Mouse (Mus musculus) adrenal gland (tissue): ENCODE data around the gene Prr29.
"Not testable (repeated sequence)": the region's sequence is repeated elsewhere in the genome, so short reads cannot be mapped to it uniquely, and the experiment has no call there.

Experiments used
- intact Hi-C: fragments of 180-260 bp; cut with DNase I; formaldehyde crosslinking; loops from one replicate; pipeline ENCODE4 v1.15.1; 2025
- long read RNA-seq, 2 experiments: library from polyadenylated mRNA; unstranded; transcript quantifications; one replicate each; pipeline ENCODE4 v2.0.0; 2020; ENCODE audit warnings: borderline replicate concordance in 1 of 2; ENCODE audit not compliant: insufficient replicate concordance in 1 of 2

The Prr29 gene
- long read RNA-seq, experiment 1: 0 reads
- long read RNA-seq, experiment 2: 0 reads

- intact Hi-C loops: no loop called here
These were observed at the start of gene Prr29 for GRCm38 (mm10) chr11:106365366-106365765. Prr29 (plus strand) TSS chr11:106365472.

- intact Hi-C loops: no loop called here
These were observed 48.9 kb upstream of the Prr29 start for GRCm38 (mm10) chr11:106316416-106316815.

DNA sequence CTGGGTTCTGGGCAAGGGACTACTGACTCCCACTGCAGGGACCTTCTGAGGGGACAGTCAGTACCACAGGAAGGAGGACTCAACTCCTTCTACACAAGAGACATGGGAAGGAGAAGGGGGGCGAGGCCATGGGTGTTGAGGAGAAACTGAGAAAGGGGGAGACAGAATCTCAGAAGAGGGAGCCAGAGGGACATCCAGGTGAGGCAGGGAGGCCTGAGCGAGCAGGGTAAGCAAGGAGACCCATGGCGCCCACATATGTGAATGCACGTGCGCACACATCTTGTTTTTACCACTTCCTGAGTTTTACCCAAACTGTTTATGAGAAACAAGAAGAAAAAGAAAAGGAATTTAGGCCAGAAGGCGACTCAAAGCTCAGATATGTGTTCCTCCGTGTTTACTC, 47.5 kb upstream of the Prr29 start:
- intact Hi-C loops: no loop called here

GRCm38 (mm10) chr11:106318406-106319366, 46.6 kb upstream of the Prr29 start:
- intact Hi-C loops: no loop called here

DNA sequence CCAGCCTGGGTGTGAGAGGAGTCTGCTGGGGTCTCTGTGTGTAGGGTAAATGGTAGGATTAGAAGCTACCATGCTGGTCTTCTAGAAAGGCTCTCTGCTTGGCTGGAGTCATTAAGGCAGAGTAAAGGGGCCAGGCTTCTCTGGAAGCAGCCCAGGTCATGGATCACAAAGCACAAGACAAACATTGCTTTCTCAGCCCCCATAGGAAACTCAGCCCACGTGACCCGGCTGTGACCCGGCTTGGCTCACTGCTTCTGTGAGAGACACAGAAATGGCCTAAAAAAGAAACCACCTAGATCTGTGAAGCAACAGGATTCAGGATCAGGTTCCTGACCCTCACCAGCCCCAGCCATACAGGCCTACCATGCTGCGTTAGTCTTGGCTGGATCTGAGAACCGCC, 40.4 kb upstream of the Prr29 start:
- intact Hi-C loops: loop anchor here (5.0 kb wide), 1 partner anchor 37 kb away; no protein-coding TSS in a partner anchor

- intact Hi-C loops: loop anchor here (5.0 kb wide), 1 partner anchor 37 kb away; no protein-coding TSS in a partner anchor
These were observed 39.6 kb upstream of the Prr29 start for GRCm38 (mm10) chr11:106325566-106326206.

DNA sequence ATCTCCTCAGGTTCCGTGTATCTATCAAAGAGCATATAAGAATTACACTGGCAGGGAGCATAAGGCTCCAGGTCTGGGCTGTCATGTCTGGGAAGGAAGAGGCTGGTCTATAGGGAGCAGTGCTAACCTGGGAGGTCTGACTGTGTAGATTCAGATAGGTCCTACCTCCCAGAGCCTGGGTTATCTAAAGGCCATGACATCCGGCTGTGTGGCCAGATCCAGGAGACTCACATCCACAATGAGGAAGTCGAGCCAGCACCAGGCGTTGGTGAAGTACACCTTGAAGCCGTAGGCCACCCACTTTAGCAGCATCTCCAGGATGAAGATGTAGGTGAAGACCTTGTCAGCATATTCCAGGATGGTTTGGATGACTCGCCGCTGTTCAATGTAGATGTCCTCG, 38.8 kb upstream of the Prr29 start:
- intact Hi-C loops: loop anchor here (5.0 kb wide), 1 partner anchor 36 kb away; no protein-coding TSS in a partner anchor

DNA sequence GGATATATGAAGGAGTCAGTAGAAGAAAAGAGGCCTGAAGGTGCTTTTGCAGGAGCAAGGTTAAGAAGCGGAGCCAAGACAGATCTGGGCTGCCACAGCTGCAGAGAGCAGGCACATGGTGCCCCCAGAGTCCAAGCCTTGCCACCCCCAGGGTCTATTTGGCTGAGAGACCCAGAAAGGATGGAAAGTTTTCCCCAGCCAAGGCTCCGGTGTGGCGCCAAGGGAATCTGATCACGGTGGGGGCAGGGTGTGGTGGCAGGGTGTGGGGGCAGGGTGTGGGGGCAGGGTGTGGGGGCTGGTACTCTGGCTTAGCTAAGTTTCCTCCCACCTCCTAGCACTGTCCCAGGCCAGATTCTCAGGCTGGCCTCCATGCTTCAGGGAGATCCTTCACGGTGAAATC, 36.8 kb upstream of the Prr29 start:
- intact Hi-C loops: loop anchor here (5.0 kb wide), 1 partner anchor 34 kb away; no protein-coding TSS in a partner anchor

- intact Hi-C loops: loop anchor here (5.0 kb wide), 1 partner anchor 33 kb away; no protein-coding TSS in a partner anchor
These were observed 36.1 kb upstream of the Prr29 start for GRCm38 (mm10) chr11:106329128-106329527.

GRCm38 (mm10) chr11:106329682-106330081, 35.6 kb upstream of the Prr29 start:
- intact Hi-C loops: loop anchor here (5.0 kb wide), 1 partner anchor 33 kb away; no protein-coding TSS in a partner anchor

DNA sequence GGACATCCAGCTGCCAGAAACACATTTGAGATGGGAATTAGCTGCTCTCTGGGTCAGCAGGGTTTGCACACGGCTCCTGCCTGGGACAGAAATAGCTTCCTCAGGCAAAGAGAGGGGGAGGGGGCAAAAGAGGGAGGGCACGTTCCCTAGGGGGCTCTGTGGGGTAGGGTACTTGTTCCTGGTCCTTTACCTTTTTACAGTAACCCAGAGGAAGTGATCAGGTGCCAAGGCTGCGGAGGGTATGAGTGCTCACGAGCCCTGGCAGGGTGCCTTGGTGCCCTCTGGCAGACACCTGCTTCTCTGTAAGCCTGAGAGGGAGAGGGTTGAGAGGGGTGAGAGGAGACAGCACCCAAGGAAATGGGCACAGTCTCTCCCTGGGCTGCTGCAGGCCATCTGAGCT, 32.8 kb upstream of the Prr29 start:
- intact Hi-C loops: no loop called here

- intact Hi-C loops: no loop called here
These were observed 31.2 kb upstream of the Prr29 start for GRCm38 (mm10) chr11:106334066-106334465.

DNA sequence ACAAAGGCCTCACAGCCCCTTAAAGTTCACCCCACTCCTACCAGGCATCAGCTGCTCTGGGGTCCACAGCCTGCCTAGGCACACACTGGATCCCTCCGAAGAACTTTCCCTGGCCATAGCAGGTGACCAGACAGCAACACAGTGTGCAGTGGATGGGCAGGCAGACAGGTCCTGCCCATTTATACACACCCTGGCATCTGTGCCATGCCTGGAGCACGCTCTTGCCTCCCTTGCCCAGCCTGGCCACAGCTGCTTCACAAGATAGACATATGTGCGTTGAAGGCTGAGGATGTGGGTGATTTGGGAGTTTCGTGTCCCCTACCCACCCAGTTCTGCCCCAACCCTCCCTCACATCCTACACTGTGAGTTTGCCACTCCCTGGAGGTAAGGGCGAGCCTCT, 27.2 kb upstream of the Prr29 start:
- intact Hi-C loops: no loop called here

- intact Hi-C loops: no loop called here
These were observed 26.4 kb upstream of the Prr29 start for GRCm38 (mm10) chr11:106338870-106339269.

GRCm38 (mm10) chr11:106339323-106339722, 25.9 kb upstream of the Prr29 start:
- intact Hi-C loops: not testable (repeated sequence)

GRCm38 (mm10) chr11:106340990-106341520, 24.2 kb upstream of the Prr29 start:
- intact Hi-C loops: no loop called here

- intact Hi-C loops: no loop called here
These were observed 20.4 kb upstream of the Prr29 start for GRCm38 (mm10) chr11:106344910-106345309.

DNA sequence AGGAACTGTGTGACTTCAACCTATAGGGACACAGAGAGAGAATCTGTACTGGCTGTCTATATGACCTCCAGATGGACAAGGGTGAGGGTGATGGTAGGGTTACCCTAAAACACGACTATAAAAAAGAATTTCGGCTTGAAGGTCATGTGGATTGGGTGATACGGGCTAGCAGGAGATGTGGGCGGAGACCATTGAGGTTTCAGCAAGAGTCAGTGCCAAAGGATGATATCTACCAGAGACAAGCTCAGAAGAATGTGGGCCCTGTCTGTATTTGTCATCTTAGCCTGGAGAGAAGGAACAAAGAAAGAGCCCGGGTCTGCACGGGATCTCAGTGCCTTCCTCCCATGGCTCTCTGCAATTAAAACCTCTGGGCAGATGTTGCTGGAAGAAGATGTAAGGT, 15.5 kb upstream of the Prr29 start:
- intact Hi-C loops: no loop called here

GRCm38 (mm10) chr11:106350853-106351252, 14.4 kb upstream of the Prr29 start:
- intact Hi-C loops: no loop called here

DNA sequence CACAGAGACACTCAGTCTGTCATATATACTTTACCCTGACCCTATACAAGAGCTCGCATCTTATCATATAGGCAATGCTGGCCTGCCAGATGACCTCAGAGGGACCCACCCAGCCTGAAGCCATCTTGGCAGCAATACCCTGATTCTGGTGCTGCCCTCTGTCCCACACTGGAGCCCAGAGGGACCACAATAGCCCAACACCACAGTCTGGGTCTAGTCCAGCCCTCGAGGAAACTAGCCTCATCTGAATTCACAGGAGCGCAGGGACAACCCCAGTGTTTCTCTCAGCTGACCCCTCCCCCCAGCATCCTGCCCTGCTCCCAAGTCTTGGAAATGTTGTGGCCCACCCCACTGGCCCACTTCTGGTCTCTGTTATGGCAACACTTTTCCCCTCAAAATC, 14.0 kb upstream of the Prr29 start:
- intact Hi-C loops: no loop called here

- intact Hi-C loops: no loop called here
These were observed 13.3 kb upstream of the Prr29 start for GRCm38 (mm10) chr11:106351941-106352340.

- intact Hi-C loops: no loop called here
These were observed 12.1 kb upstream of the Prr29 start, which contains the start of gene Scn4a for GRCm38 (mm10) chr11:106353188-106353587. Scn4a (minus strand) TSS chr11:106353288.
